Mouse (Mus musculus): Measurements from ENCODE around the gene Nupr1. TPM values are rescaled to one million over a fixed set of nuclear protein-coding genes. Genes with fewer than 3 reads are reported as not detected.
A peak's percentile ranks its signal among the peaks of the same experiment; 100 is the strongest.

Gene Nupr1
- polyA plus RNA-seq, 1 experiment from 2014 or later = 9.5 TPM

DNA sequence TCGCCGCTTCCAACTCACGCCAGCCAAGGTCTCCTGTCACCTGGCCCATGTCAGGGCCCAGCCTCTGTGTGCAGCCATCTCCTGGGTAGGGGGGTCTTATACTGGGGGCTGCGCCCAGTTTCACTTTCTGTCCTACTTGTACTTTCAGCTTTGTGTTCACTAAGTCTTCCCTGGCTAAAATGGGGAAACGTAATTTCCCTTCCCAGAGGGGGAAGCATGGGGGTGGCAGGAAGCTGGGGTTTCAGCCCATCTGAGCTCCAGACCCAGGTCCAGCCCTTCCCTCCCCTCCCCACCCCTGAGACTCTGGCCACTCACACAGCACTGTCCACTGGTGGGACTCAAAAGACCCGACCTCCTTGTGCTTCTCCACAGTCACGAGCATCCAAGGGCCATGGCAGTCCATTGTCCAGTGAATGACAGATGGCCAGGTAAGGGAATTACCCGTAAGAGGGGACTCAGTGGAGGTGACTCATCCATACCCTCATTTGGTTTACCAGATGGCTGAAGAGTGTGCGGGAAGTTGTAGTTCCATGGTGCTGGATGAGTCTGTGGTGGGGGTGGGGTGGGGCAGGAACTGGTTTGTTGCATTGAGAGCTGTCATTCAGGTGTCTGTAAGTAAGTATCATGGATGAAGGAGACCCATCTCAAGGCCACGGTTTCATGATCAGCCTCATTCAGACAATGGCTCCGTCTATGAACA, 35.6 kb downstream of the Nupr1 start, which contains the start of gene Il27:
Il27 (minus strand) TSS at position 80 of the 700 bp plus-strand sequence.
- H3K4me1 ChIP-seq (ENCODE audit: control insufficient read depth, insufficient read depth, low read length) = no peaks in the 10 kb centered on the region
- no peaks in the 10 kb centered on the region for H3K27me3 ChIP-seq (ENCODE audit: control insufficient read depth, insufficient read depth, low read depth, low read length)
- WGBS = 78% methylated on average over 11 of the region's 11 CpGs
- H3K4me2 ChIP-seq (ENCODE audit: low read length) = no peak within 1 kb of the TSS
- H3K9me3 ChIP-seq (replicated peaks; ENCODE audit: control insufficient read depth, low read length, poor library complexity, severe bottlenecking) = no peaks in the 10 kb centered on the region
- H3K27ac ChIP-seq (ENCODE audit: low read length) = no peak within 1 kb of the TSS
- ATAC-seq = no peak
- no peak within 1 kb of the TSS for H3K9ac ChIP-seq (ENCODE audit: low read depth, low read length)
- H3K36me3 ChIP-seq (ENCODE audit: control insufficient read depth, insufficient read depth, low read length) = no peaks in the 10 kb centered on the region
- no peak within 1 kb of the TSS for H3K4me3 ChIP-seq (ENCODE audit: low read depth, low read length)

DNA sequence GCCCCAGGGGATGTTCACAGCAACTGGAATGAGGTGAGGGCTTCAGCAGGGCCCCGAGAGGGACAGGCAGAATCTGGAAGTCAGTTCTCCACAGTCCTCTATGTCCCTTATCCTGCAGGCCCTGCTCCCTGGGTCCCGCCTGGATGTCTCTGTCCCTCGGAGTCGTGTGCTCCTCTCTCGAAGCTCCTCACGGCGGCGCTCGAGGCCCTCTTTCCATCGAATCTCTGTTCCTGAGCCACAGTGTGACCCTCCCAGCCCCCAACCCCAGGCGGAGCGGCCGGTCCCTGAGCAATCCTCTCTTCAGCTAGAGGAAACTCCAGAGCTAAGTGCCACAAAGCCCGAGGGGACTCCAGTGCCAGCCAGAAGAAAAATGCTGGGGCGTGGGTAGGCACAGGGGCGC, 42.9 kb downstream of the Nupr1 start:
- Histone ChIP-seq H3K4me3 (ENCODE audit: low read depth, low read length) (no peak overlapping the region), H3K4me2 (ENCODE audit: low read length) (peak overlapping the region; percentile 19; the same call in 1 of the 2 replicates), H3K36me3 (ENCODE audit: control insufficient read depth, insufficient read depth, low read length) (no peaks in the 10 kb centered on the region), H3K27ac (ENCODE audit: low read length) (no peak overlapping the region), H3K4me1 (ENCODE audit: control insufficient read depth, insufficient read depth, low read length) (no peaks in the 10 kb centered on the region; the same call in 1 of the 2 replicates), H3K9me3 (replicated peaks; ENCODE audit: control insufficient read depth, low read length, poor library complexity, severe bottlenecking) (no peaks in the 10 kb centered on the region), H3K9ac (ENCODE audit: low read depth, low read length) (peak overlapping the region; percentile 23; the same call in 1 of the 2 replicates), H3K27me3 (ENCODE audit: control insufficient read depth, insufficient read depth, low read depth, low read length) (no peaks in the 10 kb centered on the region; the same call in 1 of the 2 replicates)
- 6% methylated on average over 16 of the region's 16 CpGs for WGBS
- ATAC-seq = no peak

DNA sequence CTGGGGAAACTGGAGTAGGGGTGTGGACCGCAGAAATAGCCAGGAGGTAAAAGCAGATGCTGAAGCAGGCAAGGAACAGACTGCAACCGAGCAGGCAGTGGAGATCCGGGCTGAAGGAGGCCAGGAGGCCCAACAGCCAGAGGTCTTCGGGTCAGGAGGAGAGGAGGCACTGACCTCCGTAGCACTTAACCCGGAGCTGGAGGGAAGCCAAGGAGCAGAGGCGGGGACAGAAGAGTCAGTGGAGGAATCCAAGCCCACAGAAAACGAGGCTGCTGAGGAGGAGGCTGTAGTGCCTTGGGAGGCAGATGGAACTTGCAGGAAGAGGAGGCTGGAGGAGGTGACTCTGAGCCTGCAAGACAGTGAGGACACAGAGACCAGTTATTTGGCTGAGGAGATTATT, 43.8 kb downstream of the Nupr1 start:
- H3K9me3 ChIP-seq (replicated peaks; ENCODE audit: control insufficient read depth, low read length, poor library complexity, severe bottlenecking) = no peaks in the 10 kb centered on the region
- 74% methylated on average over 8 of the region's 8 CpGs for WGBS

DNA sequence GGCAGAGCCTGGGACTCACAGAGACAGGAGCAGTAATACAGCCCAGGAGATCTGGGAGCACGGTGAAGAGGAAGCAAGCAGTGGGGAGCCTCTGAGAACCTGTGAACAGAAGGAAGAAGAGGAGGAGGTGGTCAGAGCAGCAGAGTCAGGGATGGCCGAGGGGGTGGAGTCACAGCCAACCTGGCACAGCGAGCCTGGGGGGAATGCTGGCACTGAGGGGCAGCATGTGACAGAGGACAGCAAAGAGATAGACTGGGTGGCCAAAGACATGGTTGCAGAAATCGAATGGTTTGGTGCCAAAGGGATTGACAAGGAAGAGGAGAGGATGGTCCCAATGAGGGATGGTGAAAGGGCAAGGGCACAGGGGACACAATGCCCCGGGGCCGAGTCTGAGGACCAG, 44.9 kb downstream of the Nupr1 start, which contains the start of gene Cln3:
Cln3 (minus strand) TSS at position 101 of the 400 bp plus-strand sequence.
- Histone ChIP-seq H3K27me3 (ENCODE audit: control insufficient read depth, insufficient read depth, low read depth, low read length) (no peaks in the 10 kb centered on the region; the same call in 1 of the 2 replicates), H3K36me3 (ENCODE audit: control insufficient read depth, insufficient read depth, low read length) (no peaks in the 10 kb centered on the region), H3K9ac (ENCODE audit: low read depth, low read length) (no peak within 1 kb of the TSS), H3K9me3 (replicated peaks; ENCODE audit: control insufficient read depth, low read length, poor library complexity, severe bottlenecking) (no peaks in the 10 kb centered on the region), H3K4me2 (ENCODE audit: low read length) (no peak within 1 kb of the TSS), H3K4me3 (ENCODE audit: low read depth, low read length) (no peak within 1 kb of the TSS), H3K4me1 (ENCODE audit: control insufficient read depth, insufficient read depth, low read length) (peaks cover 14% of the 10 kb centered on the region), H3K27ac (ENCODE audit: low read length) (no peak within 1 kb of the TSS)
- 80% methylated on average over 6 of the region's 6 CpGs for WGBS
- ATAC-seq = no peak

More for the DNA sequence above, 43.8 kb downstream of the Nupr1 start:
- H3K27ac ChIP-seq (ENCODE audit: low read length) = no peak overlapping the region
- ATAC-seq = no peak
- peaks cover 8% of the 10 kb centered on the region for H3K4me1 ChIP-seq (ENCODE audit: control insufficient read depth, insufficient read depth, low read length)
- H3K4me3 ChIP-seq (ENCODE audit: low read depth, low read length) = no peak overlapping the region
- H3K36me3 ChIP-seq (ENCODE audit: control insufficient read depth, insufficient read depth, low read length) = no peaks in the 10 kb centered on the region
- H3K4me2 ChIP-seq (ENCODE audit: low read length) = no peak overlapping the region
- no peaks in the 10 kb centered on the region; the same call in 1 of the 2 replicates for H3K27me3 ChIP-seq (ENCODE audit: control insufficient read depth, insufficient read depth, low read depth, low read length)
- no peak overlapping the region for H3K9ac ChIP-seq (ENCODE audit: low read depth, low read length)

DNA sequence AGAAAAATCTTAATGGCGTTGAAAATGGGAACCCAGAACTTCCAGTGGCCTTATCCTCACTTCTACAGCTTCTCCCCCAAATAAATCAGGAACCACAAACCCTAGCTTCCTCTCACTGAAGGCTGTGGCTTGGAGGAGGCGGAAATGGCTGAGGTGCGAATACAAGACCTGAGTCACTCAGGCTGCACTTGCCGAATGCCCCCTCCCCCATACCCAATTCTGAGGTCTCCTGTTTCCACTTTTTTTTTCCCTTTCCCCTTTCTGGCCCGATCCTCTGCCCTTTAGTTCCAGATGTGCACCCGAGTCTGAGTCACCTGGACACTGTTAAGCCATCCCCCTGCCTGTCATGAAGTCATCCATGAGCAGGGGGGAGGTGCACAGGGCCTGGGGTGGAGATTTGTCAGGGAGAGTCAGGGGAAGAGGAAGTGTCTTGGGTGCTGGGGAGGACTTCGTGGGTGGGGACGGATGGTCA, 46.1 kb downstream of the Nupr1 start, which contains the start of gene Apobr:
Apobr (plus strand) TSS at position 437 of the 472 bp plus-strand sequence.
- Histone ChIP-seq H3K27me3 (ENCODE audit: control insufficient read depth, insufficient read depth, low read depth, low read length) (no peaks in the 10 kb centered on the region; the same call in 1 of the 2 replicates), H3K4me2 (ENCODE audit: low read length) (peak within 1 kb of the TSS; percentile 93), H3K9me3 (replicated peaks; ENCODE audit: control insufficient read depth, low read length, poor library complexity, severe bottlenecking) (no peaks in the 10 kb centered on the region), H3K27ac (ENCODE audit: low read length) (peak within 1 kb of the TSS; percentile 78; the same call in 1 of the 2 replicates), H3K4me1 (ENCODE audit: control insufficient read depth, insufficient read depth, low read length) (peaks cover 16% of the 10 kb centered on the region), H3K9ac (ENCODE audit: low read depth, low read length) (no peak within 1 kb of the TSS), H3K4me3 (ENCODE audit: low read depth, low read length) (peak within 1 kb of the TSS; percentile 45), H3K36me3 (ENCODE audit: control insufficient read depth, insufficient read depth, low read length) (no peaks in the 10 kb centered on the region)
- 86% methylated on average over 8 of the region's 8 CpGs for WGBS
- no peak for ATAC-seq

GRCm38 (mm10) chr7:126583761-126584160, 46.9 kb downstream of the Nupr1 start:
- Histone ChIP-seq H3K4me2 (ENCODE audit: low read length) (peak overlapping the region; percentile 93), H3K9ac (ENCODE audit: low read depth, low read length) (peak overlapping the region; percentile 69; the same call in 1 of the 2 replicates), H3K4me3 (ENCODE audit: low read depth, low read length) (peak overlapping the region; percentile 45), H3K27me3 (ENCODE audit: control insufficient read depth, insufficient read depth, low read depth, low read length) (no peaks in the 10 kb centered on the region; the same call in 1 of the 2 replicates), H3K27ac (ENCODE audit: low read length) (peak overlapping the region; percentile 78), H3K36me3 (ENCODE audit: control insufficient read depth, insufficient read depth, low read length) (no peaks in the 10 kb centered on the region), H3K9me3 (replicated peaks; ENCODE audit: control insufficient read depth, low read length, poor library complexity, severe bottlenecking) (no peaks in the 10 kb centered on the region), H3K4me1 (ENCODE audit: control insufficient read depth, insufficient read depth, low read length) (peaks cover 16% of the 10 kb centered on the region)
- ATAC-seq = no peak
- WGBS = 61% methylated on average over 6 of the region's 6 CpGs

DNA sequence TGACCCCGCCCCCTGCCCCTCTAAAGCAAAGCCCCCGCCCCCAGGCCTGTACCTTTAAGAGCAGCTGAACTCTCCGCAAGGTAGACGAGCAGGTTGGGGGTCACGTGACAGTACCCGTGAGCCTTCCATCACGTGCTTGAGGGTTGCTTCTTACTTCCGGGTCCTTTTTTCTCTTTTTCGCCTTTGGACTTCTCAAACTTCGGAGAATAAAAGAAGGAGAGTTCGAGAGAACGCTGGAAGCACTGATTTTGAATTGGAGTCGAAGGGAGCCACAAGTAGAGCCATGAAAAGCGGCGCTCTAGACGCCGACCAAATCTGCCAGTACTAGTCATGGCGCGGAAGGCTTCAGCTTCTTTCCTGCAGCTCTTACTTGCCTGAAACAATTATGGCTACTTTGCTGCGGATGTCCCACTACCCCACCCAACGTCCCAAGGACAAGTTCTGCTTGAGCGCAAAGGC, 47.4 kb downstream of the Nupr1 start:
- Histone ChIP-seq H3K4me3 (ENCODE audit: low read depth, low read length) (peak overlapping the region; percentile 45), H3K4me1 (ENCODE audit: control insufficient read depth, insufficient read depth, low read length) (peaks cover 16% of the 10 kb centered on the region), H3K36me3 (ENCODE audit: control insufficient read depth, insufficient read depth, low read length) (no peaks in the 10 kb centered on the region), H3K9me3 (replicated peaks; ENCODE audit: control insufficient read depth, low read length, poor library complexity, severe bottlenecking) (no peaks in the 10 kb centered on the region), H3K27ac (ENCODE audit: low read length) (peak overlapping the region; percentile 78), H3K4me2 (ENCODE audit: low read length) (peak overlapping the region; percentile 93), H3K27me3 (ENCODE audit: control insufficient read depth, insufficient read depth, low read depth, low read length) (no peaks in the 10 kb centered on the region; the same call in 1 of the 2 replicates), H3K9ac (ENCODE audit: low read depth, low read length) (peak overlapping the region; percentile 69)
- ATAC-seq = peak; percentile 88
- 0% methylated on average over 22 of the region's 22 CpGs for WGBS

DNA sequence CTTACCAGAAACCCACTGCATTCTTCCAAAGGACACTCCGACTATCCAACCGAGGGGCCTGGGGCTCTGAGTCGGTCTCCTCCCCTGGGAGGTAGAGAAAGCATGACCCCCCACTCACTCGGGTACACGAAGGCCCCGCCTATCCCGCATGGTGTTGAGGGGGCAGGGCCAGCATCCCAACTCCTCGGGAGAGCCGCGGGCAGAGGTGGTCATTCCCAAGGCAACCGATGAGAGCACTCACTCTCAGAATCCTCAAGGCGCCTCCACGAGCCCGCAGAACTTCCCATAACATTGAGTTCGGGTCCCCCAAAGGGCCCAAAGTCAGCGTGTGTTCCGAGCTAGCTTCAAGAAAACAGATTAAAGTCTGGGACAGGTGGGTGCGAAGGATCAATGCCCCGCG, 47.9 kb downstream of the Nupr1 start:
- Histone ChIP-seq H3K4me3 (ENCODE audit: low read depth, low read length) (peak overlapping the region; percentile 45), H3K9ac (ENCODE audit: low read depth, low read length) (peak overlapping the region; percentile 69), H3K9me3 (replicated peaks; ENCODE audit: control insufficient read depth, low read length, poor library complexity, severe bottlenecking) (no peaks in the 10 kb centered on the region), H3K4me1 (ENCODE audit: control insufficient read depth, insufficient read depth, low read length) (peaks cover 16% of the 10 kb centered on the region), H3K36me3 (ENCODE audit: control insufficient read depth, insufficient read depth, low read length) (no peaks in the 10 kb centered on the region), H3K27ac (ENCODE audit: low read length) (peak overlapping the region; percentile 78; the same call in 1 of the 2 replicates), H3K27me3 (ENCODE audit: control insufficient read depth, insufficient read depth, low read depth, low read length) (no peaks in the 10 kb centered on the region; the same call in 1 of the 2 replicates), H3K4me2 (ENCODE audit: low read length) (peak overlapping the region; percentile 93)
- WGBS = 1% methylated on average over 20 of the region's 20 CpGs
- peak; percentile 68 for ATAC-seq

DNA sequence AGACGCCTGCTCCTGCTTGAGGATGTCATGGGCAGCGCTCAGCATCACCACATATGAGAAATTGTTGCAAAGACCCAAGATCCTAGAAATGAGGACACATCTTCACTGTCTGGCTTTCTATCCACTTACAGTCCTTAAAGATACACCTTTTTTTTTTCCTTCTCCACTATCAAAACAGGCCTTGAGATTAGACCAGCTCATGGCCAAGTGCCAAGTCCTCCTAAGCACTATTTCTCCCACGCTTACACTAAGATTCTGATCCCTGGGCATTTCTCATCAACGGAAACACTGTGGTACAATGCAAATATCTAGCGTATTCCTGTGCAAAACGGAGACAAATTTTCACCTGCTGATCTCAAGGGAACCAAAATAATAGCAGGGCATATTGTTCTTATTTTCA, 49.0 kb downstream of the Nupr1 start:
- no peaks in the 10 kb centered on the region for H3K9me3 ChIP-seq (replicated peaks; ENCODE audit: control insufficient read depth, low read length, poor library complexity, severe bottlenecking)
- no peak overlapping the region for H3K9ac ChIP-seq (ENCODE audit: low read depth, low read length)
- ATAC-seq = no peak
- H3K27me3 ChIP-seq (ENCODE audit: control insufficient read depth, insufficient read depth, low read depth, low read length) = no peaks in the 10 kb centered on the region
- peak overlapping the region; percentile 18; the same call in 1 of the 2 replicates for H3K4me2 ChIP-seq (ENCODE audit: low read length)
- H3K36me3 ChIP-seq (ENCODE audit: control insufficient read depth, insufficient read depth, low read length) = no peaks in the 10 kb centered on the region
- H3K4me1 ChIP-seq (ENCODE audit: control insufficient read depth, insufficient read depth, low read length) = peaks cover 16% of the 10 kb centered on the region
- H3K4me3 ChIP-seq (ENCODE audit: low read depth, low read length) = no peak overlapping the region
- WGBS = 81% methylated on average over 6 of the region's 6 CpGs
- no peak overlapping the region for H3K27ac ChIP-seq (ENCODE audit: low read length)

Data from midbrain, embryonic 16.5 days (tissue).